Mouse (Mus musculus) activated CD4-positive, CD25-positive, alpha-beta regulatory T cell, adult 9 weeks (primary cell): ENCODE results near the gene N4bp1. TPM values are rescaled to one million over a fixed set of nuclear protein-coding genes. Genes with fewer than 3 reads are reported as not detected.

Source experiments
- polyA plus RNA-seq: library from polyadenylated mRNA; unstranded; fragments of 100-300 nt; shearing (Covaris generic); gene quantifications from one replicate; pipeline ENCODE4 v1.2.1, GENCODE M21; 2017

Gene N4bp1
- polyA plus RNA-seq = 5.6 TPM

DNA sequence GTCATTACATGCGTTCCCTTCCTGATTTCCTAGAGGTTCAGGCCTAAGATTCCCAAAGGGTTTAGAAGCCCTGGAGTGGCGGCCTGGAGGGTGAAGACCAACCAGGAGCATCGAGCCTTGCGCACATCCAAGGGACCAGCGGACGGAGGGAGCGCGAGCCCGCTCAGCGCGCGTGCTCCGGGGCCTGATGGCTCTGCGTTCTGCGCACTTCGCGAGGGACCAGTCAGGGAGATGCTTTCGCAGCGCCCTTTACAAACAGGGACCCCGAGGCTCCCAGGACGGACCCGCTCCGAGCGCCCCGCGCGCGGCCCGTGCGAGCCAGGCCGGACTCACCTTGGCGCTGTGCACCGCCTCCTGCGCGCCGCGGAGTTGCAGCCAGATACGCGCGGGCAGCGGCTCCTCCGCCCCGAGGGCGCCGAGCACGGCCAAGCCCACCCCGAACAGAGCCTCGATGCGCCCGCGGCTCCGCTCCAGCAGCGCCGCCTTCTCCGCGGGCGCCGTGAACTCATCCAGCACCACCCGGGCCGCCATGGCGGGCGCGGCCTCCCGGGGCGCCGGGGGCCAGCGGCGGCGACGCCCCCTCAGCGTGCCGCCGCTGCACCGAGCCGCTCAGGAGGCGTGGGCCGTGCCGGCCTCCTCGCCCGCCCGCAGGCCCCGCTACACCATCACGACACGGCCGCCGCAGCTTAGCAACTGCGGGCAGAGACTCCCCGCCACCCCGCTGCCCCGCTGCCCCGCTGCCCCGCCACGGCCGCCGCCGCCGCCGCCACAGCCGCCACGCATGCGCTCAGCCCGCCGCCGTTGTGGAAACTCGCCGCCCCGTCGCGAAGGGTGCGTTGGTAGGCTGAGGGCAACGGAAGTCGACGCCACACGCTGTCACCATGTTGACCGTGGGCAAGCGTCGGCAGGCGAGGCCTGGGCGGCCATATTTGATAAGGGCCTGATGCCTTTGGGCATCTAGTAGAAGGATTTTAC is at the start of gene N4bp1:
N4bp1 (minus strand) TSS at position 770 of the 975 bp plus-strand sequence.

Other genes with a start within 250 kb of the N4bp1 start
- not detected for gene Gm10638, start 139.6 kb downstream of the N4bp1 start, polyA plus RNA-seq
- 3.2 TPM for gene Siah1a, start 139.3 kb downstream of the N4bp1 start, polyA plus RNA-seq